In genomic region chr9:54323456-54323855, GRCm38 (mm10) we compare ENCODE assay signal across 9 mouse cellular contexts. TPM values are rescaled to one million over a fixed set of nuclear protein-coding genes. Genes with fewer than 3 reads are reported as not detected.
A peak's percentile ranks its signal among the peaks of the same experiment; 100 is the strongest.
DNase-seq lines count a peak whose midpoint lies in the region; ATAC-seq and TF ChIP-seq lines count a peak whose summit lies in the region.
"Had no signal": no experiment of that assay in that cellular context is flagged by ENCODE, and none has a peak within 500 bp of the region (broad histone marks: within the 10 kb centered on the region; RNA-seq: fewer than 3 reads in every experiment).

No protein-coding gene starts in this region.

- no peaks in the 10 kb centered on the region for H3K4me1 ChIP-seq in forebrain, embryonic 11.5 days (replicated peaks; ENCODE audit: control insufficient read depth, insufficient read depth, low read length)
- H3K4me1 ChIP-seq in forebrain, embryonic 16.5 days (replicated peaks; ENCODE audit: control insufficient read depth, insufficient read depth, low read length): no peaks in the 10 kb centered on the region

- ATAC-seq in forebrain, embryonic 11.5 days (replicated peaks; ENCODE audit: low FRiP score): peak; percentile 49; the same call in 1 of the 2 replicates
- no peak for ATAC-seq in forebrain, embryonic 16.5 days
- peak; percentile 75 for ATAC-seq in megakaryocyte progenitor cell, adult 5-6 weeks (replicated peaks; ENCODE audit: poor library complexity)

- no peak overlapping the region for H3K9ac ChIP-seq in forebrain, embryonic 11.5 days (ENCODE audit: low read length)
- H3K9ac ChIP-seq in forebrain, embryonic 16.5 days (replicated peaks; ENCODE audit: low read depth, low read length): no peak overlapping the region

- no peak overlapping the region for H3K4me2 ChIP-seq in forebrain, embryonic 11.5 days (ENCODE audit: low read depth, low read length, severe bottlenecking)
- H3K4me2 ChIP-seq in forebrain, embryonic 16.5 days (ENCODE audit: low read length): no peak overlapping the region

- no peaks in the 10 kb centered on the region for H3K36me3 ChIP-seq in forebrain, embryonic 11.5 days (ENCODE audit: control insufficient read depth, insufficient read depth, low read length)
- H3K36me3 ChIP-seq in forebrain, embryonic 16.5 days (ENCODE audit: control insufficient read depth, insufficient read depth): no peaks in the 10 kb centered on the region

- H3K4me3 ChIP-seq in forebrain, embryonic 11.5 days (ENCODE audit: low read depth, low read length): no peak overlapping the region
- no peak overlapping the region for H3K4me3 ChIP-seq in forebrain, embryonic 16.5 days (replicated peaks; ENCODE audit: low read length)
- H3K4me3 ChIP-seq in left cerebral cortex, adult 2 months: no peak overlapping the region

- DNase-seq in forebrain, embryonic 11.5 days (ENCODE audit: low spot score): no peak
- no peak for DNase-seq in left cerebral cortex, adult 2 months (ENCODE audit: extremely low spot score in 1 of 2, low spot score in 2 of 2)
- DNase-seq in left cerebral cortex, adult 8-10 months (ENCODE audit: low spot score in 2 of 2): no peak
- peak; percentile 48 for DNase-seq in R1 (ENCODE audit: low read depth, low spot score)
- no peak for DNase-seq in thymus, postnatal 14 days
- no peak for DNase-seq in spleen, postnatal 14 days (ENCODE audit: low spot score in 2 of 2)

- no peak overlapping the region for H3K27ac ChIP-seq in forebrain, embryonic 11.5 days (ENCODE audit: low read depth, low read length)
- H3K27ac ChIP-seq in forebrain, embryonic 16.5 days (ENCODE audit: low read length): no peak overlapping the region
- H3K27ac ChIP-seq in left cerebral cortex, adult 2 months: no peak overlapping the region

- whole genome bisulfite sequencing in forebrain, embryonic 11.5 days: 42% methylated on average over 8 of the region's 8 CpGs
- WGBS in forebrain, embryonic 16.5 days: 41% methylated on average over 8 of the region's 8 CpGs

- TF ChIP-seq CTCF in left cerebral cortex, adult 2 months (IDR thresholded peaks at IDR 0.05): peak; percentile 74

- no peaks in the 10 kb centered on the region for H3K27me3 ChIP-seq in forebrain, embryonic 11.5 days (ENCODE audit: control insufficient read depth, insufficient read depth, low read length)
- no peaks in the 10 kb centered on the region for H3K27me3 ChIP-seq in forebrain, embryonic 16.5 days (replicated peaks; ENCODE audit: control insufficient read depth, insufficient read depth, low read length)

- intact Hi-C loops in left cerebral cortex, adult 2 months (cut with DNase I): loop anchor here (2.0 kb wide), 1 partner anchor 143 kb away; no protein-coding TSS in a partner anchor

- no peaks in the 10 kb centered on the region for H3K9me3 ChIP-seq in forebrain, embryonic 11.5 days (ENCODE audit: control insufficient read depth, low read length)
- no peaks in the 10 kb centered on the region for H3K9me3 ChIP-seq in forebrain, embryonic 16.5 days (ENCODE audit: control insufficient read depth, low read length)

RNA-seq across cellular contexts. Expression of gene Gldn, which starts 37.2 kb away (rescaled TPM):
- 0.11 TPM in 1 of 2 replicates, not detected in the other for polyA plus RNA-seq in forebrain, embryonic 11.5 days (2014; fragmentation: Nextera tagmentation; extraction: Ambion mirVana)
- 0.11 and 0.34 TPM in 2 replicates for polyA plus RNA-seq in forebrain, embryonic 16.5 days (2015; fragmentation: Nextera tagmentation; extraction: Ambion mirVana)
- total RNA-seq in left cerebral cortex, adult 2 months (2021): under 1 TPM; 0.86 to 0.87 TPM
- total RNA-seq in left cerebral cortex, adult 8-10 months (2022): 1 to 10 TPM; 1.1 to 2.4 (median 1.3) TPM
- total RNA-seq in megakaryocyte progenitor cell, adult 5-6 weeks (2015): not detected in 2 replicates
- not detected in 2 replicates for total RNA-seq in megakaryocyte progenitor cell, adult 5-6 weeks (2017)

RNA-seq across cellular contexts. Expression of gene Cyp19a1, which starts 55.5 kb away (rescaled TPM):
- not detected in 2 replicates for polyA plus RNA-seq in forebrain, embryonic 11.5 days (2014; fragmentation: Nextera tagmentation; extraction: Ambion mirVana)
- polyA plus RNA-seq in forebrain, embryonic 16.5 days (2015; fragmentation: Nextera tagmentation; extraction: Ambion mirVana): 0.92 and 2.1 TPM in 2 replicates
- total RNA-seq in left cerebral cortex, adult 2 months (2021): under 1 TPM; 0.14 to 0.37 TPM
- total RNA-seq in left cerebral cortex, adult 8-10 months (2022): under 1 TPM in 2 of 4 experiments, not detected in 2; 0.27 to 0.28 TPM
- not detected in 2 replicates for total RNA-seq in megakaryocyte progenitor cell, adult 5-6 weeks (2015)
- not detected in 2 replicates for total RNA-seq in megakaryocyte progenitor cell, adult 5-6 weeks (2017)
- polyA plus RNA-seq: gonadal fat pad, adult 2 months had no signal
